Mouse (Mus musculus): Measurements from ENCODE around the gene Gm6904. TPM values are rescaled to one million over a fixed set of nuclear protein-coding genes. Genes with fewer than 3 reads are reported as not detected.
A peak's percentile ranks its signal among the peaks of the same experiment; 100 is the strongest.

The Gm6904 gene
- polyA plus RNA-seq, 1 experiment from 2014 or later = not detected

DNA sequence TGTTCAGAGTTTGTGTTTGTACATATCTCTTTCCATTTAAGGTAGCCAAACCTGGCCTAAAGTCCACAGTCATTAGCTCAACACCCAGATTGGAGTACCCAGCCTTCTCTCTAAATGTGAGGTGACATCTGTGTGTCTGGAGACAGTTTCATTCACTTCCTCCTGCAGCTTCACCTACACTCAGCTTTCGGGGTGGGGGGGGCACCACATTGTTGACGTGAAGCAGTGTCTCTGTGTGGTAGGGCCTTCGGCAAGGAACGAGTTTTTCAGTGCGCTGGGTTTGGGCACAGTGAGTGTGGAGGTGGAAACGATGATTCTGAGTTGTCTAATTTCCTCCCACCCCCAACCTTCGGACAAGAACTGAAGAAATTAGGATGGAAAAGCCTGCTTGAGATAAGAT is 51.0 kb downstream of the Gm6904 start:
- H3K36me3 ChIP-seq = peaks cover 28% of the 10 kb centered on the region
- WGBS = 92% methylated on average over 7 of the region's 7 CpGs
- ATAC-seq (ENCODE audit: low read depth) = no peak
- no peaks in the 10 kb centered on the region for H3K27me3 ChIP-seq
- no peak overlapping the region for H3K27ac ChIP-seq (replicated peaks)
- H3K9me3 ChIP-seq = no peaks in the 10 kb centered on the region
- H3K4me1 ChIP-seq (replicated peaks) = peaks cover 45% of the 10 kb centered on the region
- H3K9ac ChIP-seq = no peak overlapping the region
- no peak overlapping the region for H3K4me3 ChIP-seq
- H3K4me2 ChIP-seq = no peak overlapping the region

DNA sequence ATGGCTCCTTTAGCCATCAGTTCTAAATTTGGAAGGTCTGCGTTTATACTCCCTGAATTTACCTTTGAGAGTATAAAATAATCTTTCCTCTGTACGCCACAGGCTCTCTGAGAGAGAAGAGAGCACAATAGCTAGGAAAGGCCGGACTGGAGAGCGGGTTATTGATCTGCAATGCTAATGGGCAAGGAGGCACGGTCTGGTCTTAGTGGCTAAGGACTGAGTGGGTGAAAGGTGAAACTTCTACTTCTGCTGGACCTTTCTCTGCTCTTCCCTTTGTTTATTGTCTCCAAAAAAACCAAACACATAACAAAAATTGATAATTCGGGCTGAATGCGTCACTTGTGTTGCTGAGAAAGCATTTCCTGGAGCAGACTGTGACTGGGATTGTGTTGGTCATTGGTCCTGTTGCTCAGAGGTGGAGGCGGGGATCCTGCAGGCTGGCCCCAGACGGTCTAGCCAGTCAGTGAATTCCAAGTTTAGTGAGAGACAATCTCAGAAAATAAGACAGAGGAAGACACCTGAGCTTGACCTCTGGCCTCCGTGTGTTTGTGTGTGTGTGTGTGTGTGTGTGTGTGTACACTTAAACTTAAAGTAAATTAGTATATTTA is 53.9 kb downstream of the Gm6904 start:
- 41% methylated on average over 10 of the region's 10 CpGs for WGBS
- peak overlapping the region; percentile 10; the same call in 1 of the 2 replicates for H3K27ac ChIP-seq (replicated peaks)
- no peaks in the 10 kb centered on the region for H3K27me3 ChIP-seq
- peak overlapping the region; percentile 22; the same call in 1 of the 2 replicates for H3K9ac ChIP-seq
- peaks cover 62% of the 10 kb centered on the region for H3K4me1 ChIP-seq (replicated peaks)
- H3K9me3 ChIP-seq = no peaks in the 10 kb centered on the region
- H3K36me3 ChIP-seq = peaks cover 8% of the 10 kb centered on the region
- no peak overlapping the region for H3K4me3 ChIP-seq
- H3K4me2 ChIP-seq = peak overlapping the region; percentile 24; the same call in 1 of the 2 replicates
- ATAC-seq (ENCODE audit: low read depth) = no peak

DNA sequence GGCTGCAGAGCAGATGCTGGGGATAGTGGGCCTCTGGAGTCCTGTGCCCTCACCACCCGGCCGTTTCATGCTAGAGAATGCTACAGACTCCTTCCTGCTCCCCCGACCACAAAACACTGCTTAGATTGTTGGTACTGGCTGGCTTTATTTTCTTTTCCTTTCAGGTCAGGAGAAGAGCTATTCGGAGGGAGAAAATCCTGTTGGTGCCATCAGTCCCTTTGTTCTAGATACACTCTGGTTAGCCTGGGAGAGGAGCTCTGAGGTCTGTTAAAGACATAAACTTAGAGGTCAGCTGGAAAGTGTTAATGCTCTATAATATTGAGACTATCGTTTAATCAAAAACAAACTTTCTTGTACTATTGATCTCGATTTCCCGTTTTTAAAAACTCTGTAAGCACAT is 54.6 kb downstream of the Gm6904 start:
- H3K9ac ChIP-seq = peak overlapping the region; percentile 64
- H3K27ac ChIP-seq (replicated peaks) = peak overlapping the region; percentile 53; the same call in 1 of the 2 replicates
- 0 out of 2 replicates have a peak, but pooled peaks cover 3% of the 10 kb centered on the region for H3K36me3 ChIP-seq
- no peaks in the 10 kb centered on the region for H3K9me3 ChIP-seq
- H3K4me1 ChIP-seq (replicated peaks) = peaks cover 66% of the 10 kb centered on the region
- no peak for ATAC-seq (ENCODE audit: low read depth)
- H3K4me3 ChIP-seq = no peak overlapping the region
- 23% methylated on average over 7 of the region's 7 CpGs for WGBS
- no peaks in the 10 kb centered on the region for H3K27me3 ChIP-seq
- peak overlapping the region; percentile 80 for H3K4me2 ChIP-seq

DNA sequence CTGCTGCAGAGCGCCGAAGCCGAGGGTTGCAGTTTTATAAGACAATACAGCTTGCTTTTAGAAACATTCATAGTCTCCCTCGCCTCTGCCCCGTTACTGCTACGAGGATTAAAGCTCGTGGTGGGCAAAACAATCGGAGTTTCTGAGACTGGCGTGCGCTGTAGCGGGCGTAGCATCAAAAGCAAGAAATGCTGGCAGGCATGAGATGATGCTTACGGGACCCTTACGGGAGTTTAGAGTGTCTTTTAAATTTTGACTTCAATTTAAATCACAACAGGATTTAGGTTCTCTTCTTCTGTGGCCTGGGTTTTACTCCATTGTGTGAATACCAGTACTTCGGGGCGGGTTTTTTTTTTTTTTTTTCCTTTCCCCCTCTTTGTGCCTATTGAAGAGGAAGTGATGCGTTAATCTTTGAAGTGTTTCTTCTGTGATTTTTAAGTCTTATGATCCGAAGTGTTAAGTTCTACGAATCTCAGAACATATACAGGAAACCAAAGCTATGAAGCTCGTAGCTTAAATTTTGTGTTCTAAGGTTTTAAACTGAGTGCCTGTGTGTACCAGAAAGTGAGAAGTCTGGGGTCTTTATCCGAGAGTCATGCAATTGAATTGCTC is 58.3 kb downstream of the Gm6904 start:
- Histone ChIP-seq H3K4me2 (peak overlapping the region; percentile 80), H3K9me3 (no peaks in the 10 kb centered on the region), H3K27ac (replicated peaks) (peak overlapping the region; percentile 97), H3K36me3 (no peaks in the 10 kb centered on the region), H3K4me3 (peak overlapping the region; percentile 83), H3K4me1 (replicated peaks) (peaks cover 49% of the 10 kb centered on the region), H3K9ac (peak overlapping the region; percentile 93), H3K27me3 (no peaks in the 10 kb centered on the region)
- WGBS = under 1% methylated on average over 21 of the region's 21 CpGs
- ATAC-seq (ENCODE audit: low read depth) = no peak; the same call in 1 of the 2 replicates

DNA sequence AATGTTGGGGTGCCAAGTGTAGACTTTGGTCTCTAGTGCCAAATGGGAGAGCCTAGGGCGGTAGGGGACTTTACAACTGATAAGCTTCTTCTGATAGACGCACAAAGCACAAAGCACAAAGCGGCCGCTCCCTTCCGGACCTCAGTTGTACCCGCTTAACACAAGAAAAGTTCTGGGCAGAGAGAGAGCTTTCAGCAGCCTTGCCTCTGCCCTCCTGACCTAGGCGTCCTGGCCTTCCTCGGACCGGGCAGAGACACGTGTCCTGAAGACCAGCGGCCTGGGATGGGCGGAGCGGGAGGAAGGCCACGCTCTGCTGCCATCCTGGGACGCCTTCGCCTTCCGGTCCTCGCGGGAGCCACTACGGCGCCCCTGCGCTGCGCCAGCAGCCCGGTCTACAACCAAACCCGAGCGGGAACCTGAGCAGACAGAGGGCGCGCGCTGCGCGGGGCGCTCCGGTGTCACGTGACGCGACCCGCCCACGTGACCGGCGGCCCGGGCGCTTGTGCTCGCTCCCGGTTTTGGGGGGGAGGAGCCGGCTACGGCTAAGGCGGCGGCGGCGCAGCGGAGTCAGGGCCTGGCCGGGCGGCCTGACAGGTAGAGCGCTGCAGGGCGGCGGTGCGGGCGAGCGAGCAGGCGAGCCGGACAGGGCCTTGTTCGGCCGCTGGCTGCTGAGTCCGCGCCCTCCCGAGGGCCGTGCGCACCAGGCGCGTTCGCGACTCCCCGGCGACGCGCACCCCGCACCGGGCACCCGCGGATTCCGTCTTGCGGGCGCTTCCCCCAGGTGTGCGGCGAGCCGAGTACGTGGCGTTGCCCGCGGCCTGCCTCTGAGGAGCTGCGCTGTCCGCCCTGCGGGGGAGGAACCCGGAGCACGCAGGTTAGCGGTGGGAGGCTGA is 59.1 kb downstream of the Gm6904 start, which contains the start of gene Rcbtb1:
Gene Rcbtb1 (plus strand): TSS at position 499 of the 893 bp plus-strand sequence.
- peak within 1 kb of the TSS; percentile 97 for H3K27ac ChIP-seq (replicated peaks)
- peak within 1 kb of the TSS; percentile 93 for H3K9ac ChIP-seq
- under 1% methylated on average over 96 of the region's 96 CpGs for WGBS
- peak within 1 kb of the TSS; percentile 80 for H3K4me2 ChIP-seq
- H3K4me3 ChIP-seq = peak within 1 kb of the TSS; percentile 83
- peak; percentile 96 for ATAC-seq (ENCODE audit: low read depth)
- H3K4me1 ChIP-seq (replicated peaks) = peaks cover 41% of the 10 kb centered on the region
- H3K27me3 ChIP-seq = no peaks in the 10 kb centered on the region
- H3K9me3 ChIP-seq = no peaks in the 10 kb centered on the region
- no peaks in the 10 kb centered on the region for H3K36me3 ChIP-seq

Other genes with a start within 250 kb of the Gm6904 start
- gene 1700129C05Rik, start 117.3 kb downstream of the Gm6904 start, polyA plus RNA-seq (2015; fragmentation: Nextera tagmentation; extraction: Ambion mirVana) = not detected in 2 replicates
- not detected in 2 replicates for gene Gm5142, start 81.5 kb downstream of the Gm6904 start, polyA plus RNA-seq (2015; fragmentation: Nextera tagmentation; extraction: Ambion mirVana)
- 58.2 and 58.6 TPM in 2 replicates for gene Rcbtb1, start 59.0 kb downstream of the Gm6904 start, polyA plus RNA-seq (2015; fragmentation: Nextera tagmentation; extraction: Ambion mirVana)
- gene Phf11a, start 37.3 kb upstream of the Gm6904 start, polyA plus RNA-seq (2015; fragmentation: Nextera tagmentation; extraction: Ambion mirVana) = not detected in 2 replicates
- gene Phf11b, start 81.1 kb upstream of the Gm6904 start, polyA plus RNA-seq (2015; fragmentation: Nextera tagmentation; extraction: Ambion mirVana) = 0.54 TPM in 1 of 2 replicates, not detected in the other
- 0.47 and 0.48 TPM in 2 replicates for gene Phf11d, start 105.3 kb upstream of the Gm6904 start, polyA plus RNA-seq (2015; fragmentation: Nextera tagmentation; extraction: Ambion mirVana)
- 0.38 and 0.40 TPM in 2 replicates for gene Phf11c, start 135.2 kb upstream of the Gm6904 start, polyA plus RNA-seq (2015; fragmentation: Nextera tagmentation; extraction: Ambion mirVana)
- gene Setdb2, start 180.7 kb upstream of the Gm6904 start, polyA plus RNA-seq (2015; fragmentation: Nextera tagmentation; extraction: Ambion mirVana) = 6.1 and 9.7 TPM in 2 replicates
- 22.8 and 23.4 TPM in 2 replicates for gene Cab39l, start 180.8 kb upstream of the Gm6904 start, polyA plus RNA-seq (2015; fragmentation: Nextera tagmentation; extraction: Ambion mirVana)

Data from neural tube, embryonic 13.5 days (tissue).